Mouse (Mus musculus) limb, embryonic 12.5 days (tissue): Measurements from ENCODE around the gene Tmprss11d. TPM values are rescaled to one million over a fixed set of nuclear protein-coding genes. Genes with fewer than 3 reads are reported as not detected.
A peak's percentile ranks its signal among the peaks of the same experiment; 100 is the strongest.
"Not testable (repeated sequence)": the region's sequence is repeated elsewhere in the genome, so short reads cannot be mapped to it uniquely, and the experiment has no call there.

Experiments used
- ATAC-seq: fragments of 200-750 bp; cut with Nextera tagmentation; 2 replicates; pipeline ENCODE4 v1.8.0; 2017; ENCODE audit warnings: low read depth, moderate TSS enrichment; ENCODE audit not compliant: insufficient number of reproducible peaks, insufficient read depth, low FRiP score, low TSS enrichment
- H3K27ac ChIP-seq: fragments of 300-500 bp; sonication (generic); 2 replicates; pipeline ENCODE4 v1.5.1; 2016; ENCODE audit warnings: mild to moderate bottlenecking, moderate library complexity
- H3K27me3 ChIP-seq: fragments of 300-500 bp; sonication (generic); 2 replicates; pipeline ENCODE4 v1.6.1; 2016; ENCODE audit warnings: mild to moderate bottlenecking, moderate library complexity
- H3K36me3 ChIP-seq: fragments of 300-500 bp; sonication (generic); 2 replicates; pipeline ENCODE4 v1.6.1; 2016; ENCODE audit warnings: mild to moderate bottlenecking, moderate library complexity
- H3K4me1 ChIP-seq: fragments of 300-500 bp; sonication (generic); replicated peaks from 2 replicates; pipeline ENCODE4 v1.6.1; 2016
- H3K4me2 ChIP-seq: fragments of 300-500 bp; sonication (generic); 2 replicates; pipeline ENCODE4 v1.6.1; 2016; ENCODE audit warnings: mild to moderate bottlenecking, moderate library complexity
- H3K4me3 ChIP-seq: fragments of 300-500 bp; sonication (generic); replicated peaks from 2 replicates; pipeline ENCODE4 v1.5.1; 2016; ENCODE audit warnings: mild to moderate bottlenecking
- H3K9ac ChIP-seq: fragments of 300-500 bp; sonication (generic); replicated peaks from 2 replicates; pipeline ENCODE4 v1.6.1; 2016; ENCODE audit warnings: mild to moderate bottlenecking, moderate library complexity
- H3K9me3 ChIP-seq: fragments of 300-500 bp; sonication (generic); 2 replicates; pipeline ENCODE4 v1.6.1; 2016; ENCODE audit warnings: mild to moderate bottlenecking, moderate library complexity
- WGBS: fragments of 180-500 bp; shearing (Covaris S2); methylation state at CpG from one replicate; pipeline ENCODE4 v1.1.7; 2016; 5-methylcytosine and 5-hydroxymethylcytosine counted together
- polyA plus RNA-seq: library from polyadenylated mRNA; unstranded; fragments of >200 nt; fragmentation: Nextera tagmentation; extraction: Ambion mirVana; gene quantifications from 2 replicates; pipeline ENCODE4 v1.2.1, GENCODE M21; 2016

Gene Tmprss11d
- not detected in 2 replicates for polyA plus RNA-seq

GRCm38 (mm10) chr5:86373320-86373719 lies at the start of gene Tmprss11d:
Gene Tmprss11d (minus strand): TSS chr5:86373420.
- no peak for ATAC-seq
- Histone ChIP-seq H3K4me3 (no peak within 1 kb of the TSS), H3K36me3 (no peaks in the 10 kb centered on the region), H3K9me3 (no peaks in the 10 kb centered on the region), H3K4me1 (no peaks in the 10 kb centered on the region), H3K9ac (no peak within 1 kb of the TSS), H3K27ac (no peak within 1 kb of the TSS), H3K27me3 (no peaks in the 10 kb centered on the region), H3K4me2 (no peak within 1 kb of the TSS)
- 76% methylated on average over 3 of the region's 3 CpGs for WGBS

- no peaks in the 10 kb centered on the region for H3K9me3 ChIP-seq
- ATAC-seq: no peak
These were observed 48.3 kb upstream of the Tmprss11d start for GRCm38 (mm10) chr5:86421323-86422028.

GRCm38 (mm10) chr5:86419494-86419893 lies 46.3 kb upstream of the Tmprss11d start:
- Histone ChIP-seq H3K4me1 (no peaks in the 10 kb centered on the region), H3K27me3 (no peaks in the 10 kb centered on the region), H3K9ac (no peak overlapping the region), H3K9me3 (no peaks in the 10 kb centered on the region), H3K36me3 (no peaks in the 10 kb centered on the region), H3K27ac (no peak overlapping the region), H3K4me3 (no peak overlapping the region), H3K4me2 (no peak overlapping the region)
- no peak for ATAC-seq
- WGBS: 19% methylated on average over 4 of the region's 4 CpGs

More at GRCm38 (mm10) chr5:86421323-86422028, 48.3 kb upstream of the Tmprss11d start:
- Histone ChIP-seq H3K4me2 (no peak overlapping the region), H3K27ac (no peak overlapping the region), H3K9ac (no peak overlapping the region), H3K4me3 (no peak overlapping the region), H3K4me1 (no peaks in the 10 kb centered on the region), H3K27me3 (no peaks in the 10 kb centered on the region), H3K36me3 (no peaks in the 10 kb centered on the region)
- 55% methylated on average over 3 of the region's 3 CpGs for WGBS

GRCm38 (mm10) chr5:86414280-86414679 lies 41.1 kb upstream of the Tmprss11d start:
- Histone ChIP-seq H3K4me1 (no peaks in the 10 kb centered on the region), H3K36me3 (no peaks in the 10 kb centered on the region), H3K27me3 (no peaks in the 10 kb centered on the region), H3K9me3 (no peaks in the 10 kb centered on the region), H3K4me3 (no peak overlapping the region), H3K4me2 (no peak overlapping the region), H3K9ac (no peak overlapping the region), H3K27ac (no peak overlapping the region)
- WGBS: 70% methylated on average over 7 of the region's 7 CpGs
- ATAC-seq: no peak

- H3K4me2 ChIP-seq: no peak overlapping the region
- H3K4me3 ChIP-seq: no peak overlapping the region
- H3K36me3 ChIP-seq: no peaks in the 10 kb centered on the region
- ATAC-seq: no peak
- 26% methylated on average over 3 of the region's 3 CpGs for WGBS
- no peaks in the 10 kb centered on the region for H3K4me1 ChIP-seq
- H3K9ac ChIP-seq: no peak overlapping the region
- no peaks in the 10 kb centered on the region for H3K9me3 ChIP-seq
- no peak overlapping the region for H3K27ac ChIP-seq
- H3K27me3 ChIP-seq: no peaks in the 10 kb centered on the region
These were observed 37.6 kb upstream of the Tmprss11d start for GRCm38 (mm10) chr5:86410815-86411214.

GRCm38 (mm10) chr5:86407941-86408340 lies 34.7 kb upstream of the Tmprss11d start:
- H3K27ac ChIP-seq: no peak overlapping the region
- no peaks in the 10 kb centered on the region for H3K36me3 ChIP-seq
- 76% methylated on average over 2 of the region's 2 CpGs for WGBS
- no peaks in the 10 kb centered on the region for H3K27me3 ChIP-seq
- no peaks in the 10 kb centered on the region for H3K4me1 ChIP-seq
- H3K4me3 ChIP-seq: no peak overlapping the region
- H3K9me3 ChIP-seq: no peaks in the 10 kb centered on the region
- no peak overlapping the region for H3K4me2 ChIP-seq
- no peak for ATAC-seq
- no peak overlapping the region for H3K9ac ChIP-seq

- Histone ChIP-seq H3K9ac (no peak overlapping the region), H3K36me3 (no peaks in the 10 kb centered on the region), H3K27ac (no peak overlapping the region), H3K4me3 (no peak overlapping the region), H3K4me2 (no peak overlapping the region), H3K27me3 (no peaks in the 10 kb centered on the region), H3K4me1 (no peaks in the 10 kb centered on the region), H3K9me3 (no peaks in the 10 kb centered on the region)
- no peak for ATAC-seq
- 90% methylated on average over 3 of the region's 3 CpGs for WGBS
These were observed 34.0 kb upstream of the Tmprss11d start for GRCm38 (mm10) chr5:86407191-86407590.

DNA sequence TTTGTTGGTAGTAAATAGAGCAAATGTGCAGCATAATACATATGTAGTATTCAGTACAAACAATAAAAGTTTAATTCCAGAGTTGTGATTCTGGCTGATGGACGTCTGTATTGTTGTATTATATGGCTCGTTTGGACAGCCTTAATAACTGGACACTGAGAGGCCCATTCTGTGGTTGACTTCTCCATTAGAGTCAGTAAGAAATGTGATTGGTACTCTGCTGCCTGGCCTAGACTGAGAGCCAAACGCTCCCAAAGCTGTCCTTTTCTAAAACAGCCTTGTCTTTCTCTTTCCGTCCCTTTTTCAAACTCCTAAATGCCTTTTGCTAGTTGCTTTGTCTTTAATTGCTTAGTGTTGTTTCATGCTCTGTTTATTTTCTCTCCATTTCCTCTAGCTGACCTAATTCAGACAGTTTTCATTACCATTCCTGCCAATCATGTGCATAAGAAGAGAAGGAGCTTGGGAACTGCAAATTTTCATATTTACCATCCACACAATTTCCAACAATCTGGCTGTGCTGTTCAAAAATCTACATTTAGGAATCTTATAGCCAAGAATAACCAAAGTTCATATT lies 13.7 kb downstream of the Tmprss11d start:
- Histone ChIP-seq H3K27ac (no peak overlapping the region), H3K4me3 (no peak overlapping the region), H3K9ac (no peak overlapping the region), H3K4me1 (no peaks in the 10 kb centered on the region), H3K4me2 (no peak overlapping the region), H3K27me3 (no peaks in the 10 kb centered on the region), H3K9me3 (no peaks in the 10 kb centered on the region), H3K36me3 (no peaks in the 10 kb centered on the region)
- WGBS: 78% methylated on average over 4 of the region's 4 CpGs
- no peak for ATAC-seq

- ATAC-seq: no peak
- Histone ChIP-seq H3K27ac (no peak overlapping the region), H3K36me3 (no peaks in the 10 kb centered on the region), H3K4me3 (no peak overlapping the region), H3K4me1 (no peaks in the 10 kb centered on the region), H3K9ac (no peak overlapping the region), H3K27me3 (no peaks in the 10 kb centered on the region), H3K4me2 (no peak overlapping the region), H3K9me3 (no peaks in the 10 kb centered on the region)
- 26% methylated on average over 7 of the region's 7 CpGs for WGBS
These were observed 20.3 kb downstream of the Tmprss11d start for GRCm38 (mm10) chr5:86352966-86353365.

- Histone ChIP-seq H3K4me3 (peak overlapping the region; percentile 35), H3K4me2 (peak overlapping the region; percentile 44)
- not testable (repeated sequence) for H3K27ac ChIP-seq, H3K9ac ChIP-seq, H3K4me1 ChIP-seq, H3K9me3 ChIP-seq, H3K36me3 ChIP-seq, H3K27me3 ChIP-seq, ATAC-seq
- 46% methylated on average over 29 of the region's 30 CpGs for WGBS
These were observed 54.9 kb downstream of the Tmprss11d start for GRCm38 (mm10) chr5:86318018-86318956.

DNA sequence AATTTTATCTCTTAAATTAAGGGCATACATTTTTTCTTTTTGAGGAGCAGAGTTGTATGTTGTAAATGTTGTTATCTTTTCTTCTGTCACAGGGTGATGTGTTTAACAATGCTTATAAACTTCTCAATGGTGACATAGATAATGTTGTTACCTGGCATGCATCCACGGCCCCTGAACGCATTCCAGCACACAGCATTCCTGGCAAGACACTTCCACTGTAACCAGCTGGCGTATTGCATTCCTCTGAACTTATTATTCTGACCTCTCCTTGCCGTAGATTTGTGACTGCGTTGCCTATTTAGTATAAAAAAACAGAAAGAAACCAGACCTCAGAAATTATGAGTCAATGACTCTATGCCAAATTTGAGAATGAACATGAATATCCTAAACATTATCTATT lies 67.1 kb downstream of the Tmprss11d start:
- H3K9ac ChIP-seq: no peak overlapping the region
- no peak overlapping the region for H3K4me3 ChIP-seq
- no peak for ATAC-seq
- H3K4me2 ChIP-seq: no peak overlapping the region
- WGBS: 89% methylated on average over 5 of the region's 5 CpGs
- H3K36me3 ChIP-seq: no peaks in the 10 kb centered on the region
- no peaks in the 10 kb centered on the region for H3K9me3 ChIP-seq
- H3K4me1 ChIP-seq: no peaks in the 10 kb centered on the region
- H3K27me3 ChIP-seq: no peaks in the 10 kb centered on the region
- no peak overlapping the region for H3K27ac ChIP-seq
